Mouse (Mus musculus): ENCODE measurements at regions not wholly inside any gene's neighbourhood (a gene's known extent, or its start where the extent isn't known, plus 50 kb on each side); places are given as distances from the start of the nearest gene placed in this dataset.
A peak's percentile ranks its signal among the peaks of the same experiment; 100 is the strongest.

GRCm38 (mm10) chr3:10697698-10698452 lies 362.4 kb upstream of the Gm38303 start:
- no peaks in the 10 kb centered on the region for H3K27me3 ChIP-seq (replicated peaks; ENCODE audit: control insufficient read depth, insufficient read depth, low read length)
- no peak overlapping the region for H3K4me3 ChIP-seq (ENCODE audit: low read length)
- no peak overlapping the region for H3K9ac ChIP-seq (ENCODE audit: low read depth, low read length)
- WGBS, result 68% methylated on average over 7 of the region's 7 CpGs
- H3K4me2 ChIP-seq (ENCODE audit: low read length), result no peak overlapping the region
- no peaks in the 10 kb centered on the region for H3K4me1 ChIP-seq (ENCODE audit: control insufficient read depth, insufficient read depth, low read depth, low read length)
- H3K27ac ChIP-seq (ENCODE audit: low read depth, low read length), result no peak overlapping the region
- H3K36me3 ChIP-seq (ENCODE audit: control insufficient read depth, insufficient read depth, low read length), result no peaks in the 10 kb centered on the region
- no peaks in the 10 kb centered on the region for H3K9me3 ChIP-seq (ENCODE audit: control insufficient read depth, low read length)
- no peak for ATAC-seq

GRCm38 (mm10) chr3:10685501-10685951 lies 350.0 kb upstream of the Gm38303 start:
- no peaks in the 10 kb centered on the region for H3K9me3 ChIP-seq (ENCODE audit: control insufficient read depth, low read length)
- H3K4me3 ChIP-seq (ENCODE audit: low read length), result no peak overlapping the region
- no peak overlapping the region for H3K4me2 ChIP-seq (ENCODE audit: low read length)
- no peak overlapping the region for H3K27ac ChIP-seq (ENCODE audit: low read depth, low read length)
- WGBS, result 42% methylated on average over 4 of the region's 4 CpGs
- H3K27me3 ChIP-seq (replicated peaks; ENCODE audit: control insufficient read depth, insufficient read depth, low read length), result no peaks in the 10 kb centered on the region
- H3K9ac ChIP-seq (ENCODE audit: low read depth, low read length), result no peak overlapping the region
- peak; percentile 57 for ATAC-seq
- no peaks in the 10 kb centered on the region for H3K36me3 ChIP-seq (ENCODE audit: control insufficient read depth, insufficient read depth, low read length)
- no peaks in the 10 kb centered on the region for H3K4me1 ChIP-seq (ENCODE audit: control insufficient read depth, insufficient read depth, low read depth, low read length)

GRCm38 (mm10) chr3:10684885-10685500 lies 349.5 kb upstream of the Gm38303 start:
- Histone ChIP-seq H3K27ac (ENCODE audit: low read depth, low read length) (no peak overlapping the region), H3K9me3 (ENCODE audit: control insufficient read depth, low read length) (no peaks in the 10 kb centered on the region), H3K36me3 (ENCODE audit: control insufficient read depth, insufficient read depth, low read length) (no peaks in the 10 kb centered on the region), H3K9ac (ENCODE audit: low read depth, low read length) (no peak overlapping the region), H3K27me3 (replicated peaks; ENCODE audit: control insufficient read depth, insufficient read depth, low read length) (no peaks in the 10 kb centered on the region), H3K4me2 (ENCODE audit: low read length) (no peak overlapping the region), H3K4me1 (ENCODE audit: control insufficient read depth, insufficient read depth, low read depth, low read length) (no peaks in the 10 kb centered on the region), H3K4me3 (ENCODE audit: low read length) (no peak overlapping the region)
- ATAC-seq, result peak; percentile 90
- WGBS, result 49% methylated on average over 6 of the region's 6 CpGs

- Histone ChIP-seq H3K27ac (ENCODE audit: low read depth, low read length) (no peak overlapping the region), H3K9ac (ENCODE audit: low read depth, low read length) (no peak overlapping the region), H3K4me2 (ENCODE audit: low read length) (no peak overlapping the region), H3K9me3 (ENCODE audit: control insufficient read depth, low read length) (no peaks in the 10 kb centered on the region), H3K36me3 (ENCODE audit: control insufficient read depth, insufficient read depth, low read length) (no peaks in the 10 kb centered on the region), H3K27me3 (replicated peaks; ENCODE audit: control insufficient read depth, insufficient read depth, low read length) (no peaks in the 10 kb centered on the region), H3K4me1 (ENCODE audit: control insufficient read depth, insufficient read depth, low read depth, low read length) (no peaks in the 10 kb centered on the region), H3K4me3 (ENCODE audit: low read length) (no peak overlapping the region)
- ATAC-seq, result no peak
Measured at GRCm38 (mm10) chr3:10681938-10682337, 346.5 kb upstream of the Gm38303 start.

GRCm38 (mm10) chr3:10647975-10648511 lies 312.6 kb upstream of the Gm38303 start:
- 91% methylated on average over 3 of the region's 3 CpGs for WGBS
- H3K4me1 ChIP-seq (ENCODE audit: control insufficient read depth, insufficient read depth, low read depth, low read length), result no peaks in the 10 kb centered on the region
- no peak overlapping the region for H3K4me2 ChIP-seq (ENCODE audit: low read length)
- no peaks in the 10 kb centered on the region for H3K36me3 ChIP-seq (ENCODE audit: control insufficient read depth, insufficient read depth, low read length)
- no peak overlapping the region for H3K27ac ChIP-seq (ENCODE audit: low read depth, low read length)
- H3K27me3 ChIP-seq (replicated peaks; ENCODE audit: control insufficient read depth, insufficient read depth, low read length), result no peaks in the 10 kb centered on the region
- no peaks in the 10 kb centered on the region for H3K9me3 ChIP-seq (ENCODE audit: control insufficient read depth, low read length)
- H3K9ac ChIP-seq (ENCODE audit: low read depth, low read length), result no peak overlapping the region
- no peak overlapping the region for H3K4me3 ChIP-seq (ENCODE audit: low read length)
- ATAC-seq, result no peak
